Mouse (Mus musculus) myocyte (in vitro differentiated cells): Measurements from ENCODE around the gene Cracr2a. TPM values are rescaled to one million over a fixed set of nuclear protein-coding genes. Genes with fewer than 3 reads are reported as not detected.
A peak's percentile ranks its signal among the peaks of the same experiment; 100 is the strongest.

Experiments used
- H3K27me3 ChIP-seq: one replicate; pipeline ENCODE4 v1.6.1; 2011; ENCODE audit not compliant: control insufficient read depth, insufficient read depth, insufficient read length
- H3K36me3 ChIP-seq: one replicate; pipeline ENCODE4 v1.6.1; 2011; ENCODE audit not compliant: control insufficient read depth, insufficient read depth
- H3K4me2 ChIP-seq: one replicate; pipeline ENCODE4 v1.6.1; 2011; ENCODE audit warnings: low read depth, control low read depth
- H3K4me3 ChIP-seq: one replicate; pipeline ENCODE4 v1.5.1; 2011; ENCODE audit warnings: mild to moderate bottlenecking, control low read depth, moderate library complexity
- H3K79me2 ChIP-seq: one replicate; pipeline ENCODE4 v1.6.1; 2011; ENCODE audit not compliant: control insufficient read depth, insufficient read depth
- H3ac ChIP-seq: one replicate; pipeline ENCODE4 v1.6.1; 2011; ENCODE audit not compliant: control insufficient read depth, insufficient read length
- CEBPB ChIP-seq: IDR thresholded peaks from 2 replicates; pipeline ENCODE4 v1.6.1; 2011; ENCODE audit warnings: mild to moderate bottlenecking, moderate library complexity; ENCODE audit not compliant: poor library complexity, insufficient read depth, severe bottlenecking
- E2F4 ChIP-seq: IDR thresholded peaks from one replicate; pipeline ENCODE4 v1.6.1; 2011; ENCODE audit warnings: mild to moderate bottlenecking, control low read depth, moderate library complexity; ENCODE audit not compliant: insufficient read depth
- MAX ChIP-seq: IDR thresholded peaks from one replicate; pipeline ENCODE4 v1.6.1; 2011; ENCODE audit warnings: low read depth, mild to moderate bottlenecking, control low read depth
- MYOD1 ChIP-seq, 3 experiments: IDR thresholded peaks; one replicate each; pipeline ENCODE4 v1.6.1; 2011; ENCODE audit warnings: control low read depth in 2 of 3, low read depth in 2 of 3, mild to moderate bottlenecking in 2 of 3, moderate library complexity in 1 of 3; ENCODE audit not compliant: insufficient read length in 2 of 3, control insufficient read depth in 1 of 3
- MYOG ChIP-seq, 3 experiments: IDR thresholded peaks; one replicate each; pipeline ENCODE4 v1.6.1; 2011; ENCODE audit warnings: control low read depth in 2 of 3, low read depth in 2 of 3, mild to moderate bottlenecking in 2 of 3; ENCODE audit not compliant: insufficient read length in 2 of 3, control insufficient read depth in 1 of 3, insufficient read depth in 1 of 3
- POLR2A ChIP-seq: IDR thresholded peaks from one replicate; pipeline ENCODE4 v1.6.1; 2011; ENCODE audit warnings: low read depth, mild to moderate bottlenecking, control low read depth, moderate library complexity; ENCODE audit not compliant: insufficient read length
- POLR2AphosphoS2 ChIP-seq: IDR thresholded peaks from one replicate; pipeline ENCODE4 v1.6.1; 2011; ENCODE audit warnings: low read depth, control low read depth; ENCODE audit not compliant: insufficient read length
- REST ChIP-seq: IDR thresholded peaks from one replicate; pipeline ENCODE4 v1.6.1; 2011; ENCODE audit warnings: mild to moderate bottlenecking, control low read depth, moderate library complexity; ENCODE audit not compliant: insufficient read depth, insufficient read length
- SRF ChIP-seq: IDR thresholded peaks from one replicate; pipeline ENCODE4 v1.6.1; 2011; ENCODE audit warnings: low read depth; ENCODE audit not compliant: control insufficient read depth, insufficient read length
- TCF12 ChIP-seq: IDR thresholded peaks from one replicate; pipeline ENCODE4 v1.6.1; 2011; ENCODE audit warnings: mild to moderate bottlenecking, control low read depth; ENCODE audit not compliant: poor library complexity, insufficient read depth, severe bottlenecking
- USF1 ChIP-seq: IDR thresholded peaks from one replicate; pipeline ENCODE4 v1.6.1; 2011; ENCODE audit warnings: low read depth, mild to moderate bottlenecking, control low read depth, moderate library complexity
- polyA plus RNA-seq: library from polyadenylated mRNA; unstranded; fragments of >200 nt; fragmentation: generic; extraction: Trizol; gene quantifications from one replicate; pipeline ENCODE4 v1.2.1, GENCODE M21; 2012; ENCODE audit warnings: missing spikeins

Cracr2a gene
- polyA plus RNA-seq, 1 experiment, result not detected

DNA sequence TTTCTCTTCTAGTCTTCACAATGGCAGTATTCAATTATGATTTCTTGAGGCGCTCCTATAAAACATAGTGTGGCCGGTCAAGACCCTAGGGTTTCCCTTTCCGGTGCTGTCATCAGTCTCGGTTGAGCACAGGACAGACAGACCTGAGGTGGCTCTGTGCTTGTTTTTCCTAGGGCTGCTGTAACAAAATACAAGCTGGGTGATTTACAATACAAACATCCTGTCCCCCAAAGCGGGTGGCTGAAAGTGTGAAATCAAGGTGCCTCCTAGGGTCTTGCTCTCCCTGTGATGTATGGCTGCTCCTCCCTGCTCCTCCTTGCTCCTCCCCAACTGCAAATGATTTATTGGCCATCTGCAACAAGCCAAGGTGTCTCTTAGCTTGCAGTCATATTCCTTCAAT lies 17.7 kb downstream of the Cracr2a start:
- H3K27me3 ChIP-seq, result peaks cover 7% of the 10 kb centered on the region
- no peaks in the 10 kb centered on the region for H3K79me2 ChIP-seq
- H3K36me3 ChIP-seq, result no peaks in the 10 kb centered on the region
- no peak overlapping the region for H3K4me3 ChIP-seq
- no peak for TF ChIP-seq USF1
- TF ChIP-seq TCF12, result no peak
- TF ChIP-seq POLR2AphosphoS2, result no peak
- TF ChIP-seq REST, result no peak
- TF ChIP-seq MAX, result no peak
- TF ChIP-seq CEBPB, result no peak
- no peak for TF ChIP-seq SRF
- TF ChIP-seq E2F4, result no peak
- no peak for TF ChIP-seq MYOD1 (IDR thresholded peaks at IDR 0.05; ENCODE audit: control insufficient read depth in 1 of 3, insufficient read length in 2 of 3, low read depth in 2 of 3)
- no peak overlapping the region for H3ac ChIP-seq
- no peak overlapping the region for H3K4me2 ChIP-seq

- no peak overlapping the region for H3K4me3 ChIP-seq
- no peak overlapping the region for H3K4me2 ChIP-seq
- H3K79me2 ChIP-seq, result no peaks in the 10 kb centered on the region
- TF ChIP-seq TCF12, result no peak
- H3K27me3 ChIP-seq, result peaks cover 7% of the 10 kb centered on the region
- H3ac ChIP-seq, result no peak overlapping the region
- no peaks in the 10 kb centered on the region for H3K36me3 ChIP-seq
These were observed 20.8 kb downstream of the Cracr2a start for GRCm38 (mm10) chr6:127581915-127582314.

- Histone ChIP-seq H3K36me3 (no peaks in the 10 kb centered on the region), H3K4me3 (no peak overlapping the region), H3K27me3 (peaks cover 7% of the 10 kb centered on the region), H3K79me2 (no peaks in the 10 kb centered on the region), H3K4me2 (peak overlapping the region; percentile 12), H3ac (no peak overlapping the region)
- TF ChIP-seq POLR2AphosphoS2, result no peak
- TF ChIP-seq REST, result no peak
These were observed 21.4 kb downstream of the Cracr2a start for GRCm38 (mm10) chr6:127582391-127583176.

GRCm38 (mm10) chr6:127591467-127591866 lies 30.3 kb downstream of the Cracr2a start:
- H3K27me3 ChIP-seq, result peaks cover 5% of the 10 kb centered on the region
- H3ac ChIP-seq, result no peak overlapping the region
- no peaks in the 10 kb centered on the region for H3K79me2 ChIP-seq
- H3K4me3 ChIP-seq, result no peak overlapping the region
- TF ChIP-seq REST (no peak), POLR2A (no peak), MAX (no peak), CEBPB (no peak), MYOD1 (IDR thresholded peaks at IDR 0.05; ENCODE audit: control insufficient read depth in 1 of 3, insufficient read length in 2 of 3, low read depth in 2 of 3) (no peak), MYOG (IDR thresholded peaks at IDR 0.05; ENCODE audit: control insufficient read depth in 1 of 3, insufficient read depth in 1 of 3, insufficient read length in 2 of 3, low read depth in 2 of 3) (no peak), POLR2AphosphoS2 (no peak), TCF12 (no peak)
- no peaks in the 10 kb centered on the region for H3K36me3 ChIP-seq
- H3K4me2 ChIP-seq, result no peak overlapping the region

- Histone ChIP-seq H3K4me2 (no peak overlapping the region), H3K4me3 (no peak overlapping the region), H3K36me3 (no peaks in the 10 kb centered on the region), H3ac (no peak overlapping the region), H3K27me3 (peaks cover 5% of the 10 kb centered on the region), H3K79me2 (no peaks in the 10 kb centered on the region)
- TF ChIP-seq USF1 (no peak), SRF (no peak)
These were observed 32.3 kb downstream of the Cracr2a start for GRCm38 (mm10) chr6:127593487-127593886.

DNA sequence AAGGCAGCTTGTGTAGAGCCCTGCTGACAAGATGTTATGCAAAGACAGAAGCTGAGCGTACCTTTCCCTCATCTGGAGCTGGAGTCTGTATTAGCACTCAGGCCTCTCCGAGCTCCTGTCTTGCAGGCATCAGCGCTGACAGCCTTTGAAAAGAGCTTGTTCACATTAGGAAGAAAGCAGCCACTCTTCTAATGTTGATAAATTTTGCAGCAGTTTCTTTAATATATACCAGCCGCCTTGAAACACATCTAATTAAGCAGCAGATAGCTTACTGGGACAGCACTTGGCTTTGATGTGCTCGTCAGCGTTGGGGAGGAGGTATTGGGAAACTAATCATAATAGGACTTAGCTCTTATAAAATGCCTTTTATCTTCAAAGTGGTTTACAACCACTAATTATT lies 38.1 kb downstream of the Cracr2a start:
- TF ChIP-seq MYOD1 (IDR thresholded peaks at IDR 0.05; ENCODE audit: control insufficient read depth in 1 of 3, insufficient read length in 2 of 3, low read depth in 2 of 3) (no peak), REST (no peak), CEBPB (no peak)
- Histone ChIP-seq H3K79me2 (no peaks in the 10 kb centered on the region), H3K36me3 (no peaks in the 10 kb centered on the region), H3ac (no peak overlapping the region), H3K4me3 (no peak overlapping the region), H3K27me3 (no peaks in the 10 kb centered on the region), H3K4me2 (no peak overlapping the region)
